Mouse (Mus musculus): Measurements from ENCODE around the gene Adgrg2.

- TF ChIP-seq POLR2A (IDR thresholded peaks at IDR 0.05; ENCODE audit: borderline replicate concordance, control insufficient read depth, low read depth, low read length) = no peak
- no peak for TF ChIP-seq CTCF (IDR thresholded peaks at IDR 0.05; ENCODE audit: control insufficient read depth, insufficient read depth, low read length)
These were observed 103.8 kb downstream of the Adgrg2 start for GRCm38 (mm10) chrX:160494333-160494732.

Measured in bone marrow, adult 2 months (tissue).